Mouse (Mus musculus): Measurements from ENCODE around the gene Sel1l2.
A peak's percentile ranks its signal among the peaks of the same experiment; 100 is the strongest.
"Not testable (repeated sequence)": the region's sequence is repeated elsewhere in the genome, so short reads cannot be mapped to it uniquely, and the experiment has no call there.

The Sel1l2 gene

GRCm38 (mm10) chr2:140215415-140215814 lies 174.1 kb downstream of the Sel1l2 start:
- DNase-seq (ENCODE audit: low read depth, low spot score): no peak

GRCm38 (mm10) chr2:140214519-140215027 lies 174.9 kb downstream of the Sel1l2 start:
- DNase-seq (ENCODE audit: low read depth, low spot score): no peak

GRCm38 (mm10) chr2:140203756-140204155 lies 185.8 kb downstream of the Sel1l2 start:
- DNase-seq (ENCODE audit: low read depth, low spot score): no peak

- peak; percentile 50 for DNase-seq (ENCODE audit: low read depth, low spot score)
These were observed 186.9 kb downstream of the Sel1l2 start for GRCm38 (mm10) chr2:140202573-140202972.

- DNase-seq (ENCODE audit: low read depth, low spot score): no peak
These were observed 188.8 kb downstream of the Sel1l2 start for GRCm38 (mm10) chr2:140200713-140201112.

GRCm38 (mm10) chr2:140185685-140186210 lies 203.8 kb downstream of the Sel1l2 start:
- not testable (repeated sequence) for DNase-seq (ENCODE audit: low read depth, low spot score)

Data from telencephalon, adult 2 months (tissue).